Mouse (Mus musculus) 416B (cell line): ENCODE measurements around the gene Pfn4.
"Not testable (repeated sequence)": the region's sequence is repeated elsewhere in the genome, so short reads cannot be mapped to it uniquely, and the experiment has no call there.

Experiments
- DNase-seq: peaks from one replicate; pipeline ENCODE4 v3.0.0; 2011; ENCODE audit warnings: low read depth

The Pfn4 gene

GRCm38 (mm10) chr12:4788128-4788527, 19.3 kb downstream of the Pfn4 start:
- not testable (repeated sequence) for DNase-seq

DNA sequence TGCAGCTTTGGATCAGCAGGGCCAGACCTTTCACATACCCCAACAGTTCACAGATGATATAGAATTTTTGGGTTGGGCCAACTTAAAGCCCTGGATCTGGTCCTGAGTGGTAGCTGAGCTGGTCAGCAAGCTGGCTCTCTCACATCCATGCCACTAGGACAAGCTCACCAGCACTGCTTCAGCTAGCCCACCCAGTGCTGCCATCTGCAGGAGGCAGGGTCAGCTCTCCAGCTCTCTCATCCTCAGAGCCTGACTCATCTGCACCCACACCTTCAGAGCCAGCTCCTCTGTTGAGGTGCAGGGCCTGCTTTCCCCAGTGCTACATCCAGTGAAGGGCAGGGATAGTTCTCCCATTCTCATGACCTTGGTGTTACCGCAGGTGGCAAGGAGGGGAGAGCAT, 24.9 kb downstream of the Pfn4 start:
- peak; percentile 40 for DNase-seq

DNA sequence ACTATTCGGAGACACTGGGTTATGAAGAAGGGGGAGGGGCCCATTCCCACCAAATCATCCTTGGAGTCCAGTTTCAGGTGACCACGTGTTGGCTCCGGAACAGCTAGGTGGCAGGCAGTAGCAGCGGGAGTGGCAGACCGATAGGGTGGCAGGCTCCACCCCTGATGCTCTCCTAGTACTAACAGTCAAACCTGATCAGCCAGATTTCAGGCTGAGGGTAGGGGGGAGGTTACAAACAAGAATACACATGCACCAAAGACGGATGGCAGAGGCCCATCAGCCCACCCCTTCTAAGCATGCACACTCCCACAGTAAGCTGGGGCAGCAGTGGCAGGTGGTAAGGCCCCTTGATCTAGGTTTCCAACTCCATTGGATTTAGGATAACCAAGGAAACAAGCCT, 28.6 kb downstream of the Pfn4 start:
- DNase-seq = not testable (repeated sequence)

DNA sequence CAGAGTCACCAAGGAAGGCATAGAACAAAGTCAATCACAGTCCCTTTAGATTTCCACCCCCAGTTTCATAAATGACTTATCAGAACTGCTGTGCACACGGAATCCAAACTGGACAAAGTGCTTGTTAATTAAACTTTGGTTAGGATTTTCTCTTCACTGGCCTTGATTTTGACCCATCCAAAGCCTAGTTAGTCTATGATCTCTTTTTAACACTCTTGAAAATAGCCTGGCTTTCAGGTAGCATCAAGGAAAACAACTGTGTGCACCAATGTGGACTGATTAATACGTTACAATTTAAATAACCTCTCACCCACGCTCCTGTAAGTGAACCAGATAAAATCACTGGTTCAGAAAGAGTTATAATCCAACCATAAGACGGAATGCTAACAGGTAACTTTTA, 42.2 kb downstream of the Pfn4 start:
- no peak for DNase-seq

DNA sequence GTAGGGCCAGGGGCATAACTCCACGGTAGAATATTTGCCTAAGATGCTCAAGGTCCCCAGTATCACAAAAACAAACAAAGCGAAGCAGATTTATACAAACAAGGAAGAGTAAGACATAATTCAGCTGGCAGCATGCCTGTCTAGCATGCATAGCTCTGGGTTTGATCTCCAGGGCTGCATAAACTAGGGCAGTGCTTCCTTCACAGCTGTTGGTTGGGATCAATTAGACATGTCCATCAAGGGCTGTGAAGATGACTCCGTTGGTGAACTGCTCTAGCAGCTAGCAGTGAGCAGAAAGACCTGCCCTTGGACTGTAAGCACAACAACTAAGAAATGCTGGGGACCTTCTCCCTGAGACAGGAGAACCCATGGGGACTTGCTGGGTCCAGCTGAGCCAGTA, 42.9 kb downstream of the Pfn4 start:
- DNase-seq = no peak

GRCm38 (mm10) chr12:4813636-4814035, 44.8 kb downstream of the Pfn4 start:
- no peak for DNase-seq

- DNase-seq = no peak
Measured at GRCm38 (mm10) chr12:4816680-4817360, 48.0 kb downstream of the Pfn4 start.

GRCm38 (mm10) chr12:4817361-4818101, 48.7 kb downstream of the Pfn4 start, which contains the start of gene Sf3b6:
Sf3b6 (plus strand) TSS chr12:4817544.
- peak; percentile 98 for DNase-seq

- no peak for DNase-seq
Measured at GRCm38 (mm10) chr12:4827256-4827655, 58.4 kb downstream of the Pfn4 start.
